Mouse (Mus musculus) forebrain, embryonic 14.5 days (tissue): ENCODE data around the gene Arid1b. TPM values are rescaled to one million over a fixed set of nuclear protein-coding genes. Genes with fewer than 3 reads are reported as not detected.

Experiments used
- ATAC-seq: fragments of 200-750 bp; cut with Nextera tagmentation; 2 replicates; pipeline ENCODE4 v1.8.0; 2017; ENCODE audit warnings: mild to moderate bottlenecking, moderate library complexity
- DNase-seq: peaks from one replicate; pipeline ENCODE4 v3.0.0-alpha.2; 2015; ENCODE audit warnings: low spot score
- H3K27ac ChIP-seq: fragments of 300-500 bp; sonication (generic); 2 replicates; pipeline ENCODE4 v1.5.1; 2014; ENCODE audit warnings: low read depth, mild to moderate bottlenecking, control low read depth, low read length, moderate library complexity
- H3K27me3 ChIP-seq: fragments of 300-500 bp; sonication (generic); replicated peaks from 2 replicates; pipeline ENCODE4 v1.6.1; 2014; ENCODE audit warnings: low read length, control low read depth, mixed read lengths; ENCODE audit not compliant: control insufficient read depth, insufficient read depth
- H3K36me3 ChIP-seq: fragments of 300-500 bp; sonication (generic); 2 replicates; pipeline ENCODE4 v1.6.1; 2014; ENCODE audit warnings: low read length, control low read depth; ENCODE audit not compliant: control insufficient read depth, insufficient read depth
- H3K4me1 ChIP-seq: fragments of 300-500 bp; sonication (generic); 2 replicates; pipeline ENCODE4 v1.6.1; 2014; ENCODE audit warnings: antibody characterized with exemption, low read length, control low read depth; ENCODE audit not compliant: control insufficient read depth, insufficient read depth
- H3K4me2 ChIP-seq: fragments of 300-500 bp; sonication (generic); 2 replicates; pipeline ENCODE4 v1.6.1; 2014; ENCODE audit warnings: mild to moderate bottlenecking, control low read depth, low read length
- H3K4me3 ChIP-seq: fragments of 300-500 bp; sonication (generic); 2 replicates; pipeline ENCODE4 v1.5.1; 2014; ENCODE audit warnings: low read depth, low read length, control low read depth
- H3K9ac ChIP-seq: fragments of 300-500 bp; sonication (generic); 2 replicates; pipeline ENCODE4 v1.6.1; 2014; ENCODE audit warnings: mild to moderate bottlenecking, low read length, control low read depth, moderate library complexity
- H3K9me3 ChIP-seq: fragments of 300-500 bp; sonication (generic); replicated peaks from 2 replicates; pipeline ENCODE4 v1.6.1; 2016; ENCODE audit warnings: low read length, control low read depth, mixed read lengths; ENCODE audit not compliant: control insufficient read depth
- WGBS: fragments of 180-500 bp; shearing (Covaris S2); extraction: QIAGEN DNeasy Blood & Tissue Kit; methylation state at CpG from one replicate; pipeline ENCODE4 v1.1.7; 2014; 5-methylcytosine and 5-hydroxymethylcytosine counted together
- polyA plus RNA-seq: library from polyadenylated mRNA; unstranded; fragments of >200 nt; fragmentation: Nextera tagmentation; extraction: Ambion mirVana; gene quantifications from 2 replicates; pipeline ENCODE4 v1.2.1, GENCODE M21; 2014

The Arid1b gene
- polyA plus RNA-seq, 1 experiment from 2014 or later, result 11.1 TPM

DNA sequence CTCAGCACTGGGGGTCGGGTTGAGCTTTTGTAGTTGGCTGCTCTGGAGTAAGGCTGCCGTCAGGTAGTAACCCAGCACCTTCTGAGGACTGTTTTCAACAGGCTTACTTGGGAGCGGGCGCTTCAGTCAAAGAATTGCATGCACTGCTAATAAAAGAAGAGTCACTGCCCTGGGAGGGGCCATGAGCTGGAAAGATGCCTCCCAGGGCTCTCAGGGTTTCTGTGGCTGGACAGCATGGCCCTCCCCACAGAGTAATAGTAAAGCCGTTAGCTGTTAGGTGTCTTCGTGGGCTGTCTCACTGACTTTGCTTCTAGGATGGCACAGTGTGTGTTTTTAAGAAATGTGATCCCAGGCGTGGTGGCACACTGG lies 138.8 kb downstream of the Arid1b start:
- Histone ChIP-seq H3K9me3 (no peaks in the 10 kb centered on the region), H3K4me3 (no peak overlapping the region), H3K27ac (no peak overlapping the region), H3K36me3 (no peaks in the 10 kb centered on the region), H3K27me3 (no peaks in the 10 kb centered on the region), H3K4me1 (peaks cover 6% of the 10 kb centered on the region), H3K9ac (no peak overlapping the region), H3K4me2 (no peak overlapping the region)
- ATAC-seq (no peak), DNase-seq (no peak)
- 87% methylated on average over 7 of the region's 7 CpGs for WGBS

DNA sequence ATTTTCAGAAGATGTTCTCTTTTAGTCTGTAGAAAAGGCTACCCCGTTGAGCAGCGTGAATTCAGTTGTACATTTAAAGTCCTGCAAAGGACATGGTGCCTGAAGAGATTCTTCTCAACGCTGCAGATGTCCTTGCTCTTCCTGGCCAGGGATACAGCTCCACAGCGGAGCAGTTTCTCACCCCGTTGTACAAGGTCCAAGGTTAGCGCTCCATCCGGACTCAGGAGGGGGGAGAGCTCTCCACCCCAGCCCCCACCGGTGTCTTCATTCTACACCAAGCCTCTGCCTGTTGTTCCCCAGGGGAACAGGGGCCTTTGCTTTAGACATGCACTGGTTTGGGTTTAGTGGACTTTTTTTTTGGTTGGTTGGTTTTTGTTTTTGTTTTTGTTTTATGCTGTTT lies 139.7 kb downstream of the Arid1b start:
- Histone ChIP-seq H3K36me3 (no peaks in the 10 kb centered on the region), H3K27me3 (no peaks in the 10 kb centered on the region), H3K4me3 (no peak overlapping the region), H3K4me1 (peaks cover 14% of the 10 kb centered on the region), H3K9ac (no peak overlapping the region), H3K9me3 (no peaks in the 10 kb centered on the region), H3K4me2 (no peak overlapping the region), H3K27ac (no peak overlapping the region)
- ATAC-seq, result no peak
- DNase-seq, result no peak
- WGBS, result 88% methylated on average over 8 of the region's 8 CpGs

DNA sequence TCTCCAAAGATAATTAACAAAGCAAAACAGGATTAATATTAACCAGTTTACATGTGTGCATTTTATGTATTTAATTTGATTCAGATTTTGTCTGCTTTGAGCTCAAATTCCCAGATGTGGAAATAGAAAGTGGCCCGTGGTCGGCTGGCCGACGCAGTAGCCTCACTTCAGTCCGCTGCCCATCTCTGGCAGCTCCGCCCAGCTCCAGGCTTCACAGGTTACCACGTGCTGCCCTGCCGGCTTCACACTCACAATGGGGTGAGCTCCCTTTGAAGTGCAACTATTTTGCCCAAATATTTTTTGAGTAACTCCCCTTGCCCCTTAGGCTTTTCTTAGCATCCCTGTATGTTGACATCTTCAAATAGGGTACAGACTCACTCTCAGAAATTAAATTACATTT lies 140.1 kb downstream of the Arid1b start:
- ATAC-seq, result no peak
- Histone ChIP-seq H3K4me3 (no peak overlapping the region), H3K27me3 (no peaks in the 10 kb centered on the region), H3K4me2 (no peak overlapping the region), H3K27ac (no peak overlapping the region), H3K9me3 (no peaks in the 10 kb centered on the region), H3K9ac (no peak overlapping the region), H3K4me1 (peaks cover 18% of the 10 kb centered on the region), H3K36me3 (no peaks in the 10 kb centered on the region)
- WGBS, result 67% methylated on average over 8 of the region's 8 CpGs
- DNase-seq, result no peak

DNA sequence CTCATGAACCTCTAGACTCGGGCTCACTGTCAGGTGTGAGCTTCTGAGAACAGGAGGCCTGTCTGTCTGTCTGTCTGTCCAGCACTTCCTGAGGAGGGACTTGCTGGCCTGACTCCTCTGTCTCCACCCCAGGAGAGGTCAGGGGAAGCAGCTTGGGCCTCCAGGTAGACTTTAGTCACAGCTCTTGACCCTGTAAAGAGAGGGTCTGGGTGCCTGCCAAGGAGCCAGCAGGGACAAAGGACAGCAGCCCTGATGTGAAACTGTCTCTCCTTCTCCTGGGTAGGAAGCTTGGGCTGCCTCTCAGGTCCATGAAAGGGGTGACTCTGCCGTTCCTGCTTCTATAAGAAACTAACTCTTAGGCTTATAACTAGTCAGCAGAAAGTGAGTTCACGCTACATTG lies 143.8 kb downstream of the Arid1b start:
- peak overlapping the region; percentile 50; the same call in 1 of the 2 replicates for H3K27ac ChIP-seq
- ATAC-seq (no peak), DNase-seq (no peak)
- WGBS, result 67% methylated on average over 3 of the region's 3 CpGs
- H3K27me3 ChIP-seq, result no peaks in the 10 kb centered on the region
- no peak overlapping the region for H3K9ac ChIP-seq
- peaks cover 28% of the 10 kb centered on the region for H3K4me1 ChIP-seq
- no peaks in the 10 kb centered on the region for H3K9me3 ChIP-seq
- H3K4me3 ChIP-seq, result no peak overlapping the region
- H3K36me3 ChIP-seq, result no peaks in the 10 kb centered on the region
- H3K4me2 ChIP-seq, result no peak overlapping the region

DNA sequence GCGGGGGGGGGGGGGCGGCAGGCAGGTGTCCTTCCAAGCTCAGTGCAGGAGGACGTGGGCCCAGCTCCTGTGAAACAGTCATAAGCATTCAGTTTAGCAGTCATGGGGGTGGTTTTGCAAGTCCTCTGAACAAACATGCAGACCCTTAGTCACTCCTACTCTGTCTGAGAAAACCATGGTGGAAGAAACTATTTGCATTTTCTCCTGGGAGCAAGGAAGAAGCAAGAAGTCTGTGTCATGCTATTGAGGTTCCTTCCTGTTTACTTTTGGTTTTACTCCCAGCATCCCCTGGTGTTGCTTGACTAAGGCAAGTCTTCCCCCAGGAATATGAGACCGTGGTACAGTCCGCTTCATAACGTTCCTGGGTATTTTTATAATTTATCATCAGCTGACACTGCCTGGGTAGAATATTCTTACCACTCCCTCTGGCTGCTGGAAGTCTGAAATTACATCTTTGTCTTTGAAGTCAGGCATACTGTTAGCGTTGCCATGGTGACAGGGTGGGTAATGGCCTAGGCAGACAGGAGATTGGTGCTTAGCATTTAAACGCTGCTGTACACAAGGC lies 144.6 kb downstream of the Arid1b start:
- H3K4me1 ChIP-seq, result peaks cover 31% of the 10 kb centered on the region
- no peaks in the 10 kb centered on the region for H3K27me3 ChIP-seq
- no peak overlapping the region for H3K4me3 ChIP-seq
- H3K9me3 ChIP-seq, result no peaks in the 10 kb centered on the region
- peak overlapping the region; percentile 15 for H3K4me2 ChIP-seq
- WGBS, result 28% methylated on average over 8 of the region's 8 CpGs
- H3K9ac ChIP-seq, result no peak overlapping the region
- peak; percentile 97 for DNase-seq
- peak overlapping the region; percentile 55; the same call in 1 of the 2 replicates for H3K27ac ChIP-seq
- H3K36me3 ChIP-seq, result no peaks in the 10 kb centered on the region
- peak; percentile 92 for ATAC-seq

DNA sequence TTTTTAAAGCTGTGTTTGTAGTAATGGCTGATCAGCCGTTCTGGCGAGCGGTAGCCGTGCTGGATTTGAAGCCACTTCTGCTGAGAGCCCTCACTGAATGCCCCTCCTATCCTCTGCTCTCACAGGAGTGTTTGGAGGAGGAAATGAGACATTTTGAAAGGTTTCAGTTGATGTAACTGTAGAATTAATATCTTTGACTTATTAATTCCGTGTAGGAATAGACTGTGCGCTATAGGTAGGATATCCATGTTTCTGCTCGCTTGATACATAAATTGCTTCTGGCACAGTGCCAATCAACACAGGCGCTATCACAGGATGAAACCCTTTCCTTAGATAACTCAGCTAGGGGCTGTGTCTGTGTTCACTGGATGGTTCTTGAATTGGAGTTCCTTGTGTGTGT lies 145.4 kb downstream of the Arid1b start:
- H3K9me3 ChIP-seq, result no peaks in the 10 kb centered on the region
- ATAC-seq (0 out of 2 replicates have a peak, but pooled peaks have one; percentile 30), DNase-seq (peak; percentile 66)
- WGBS, result 40% methylated on average over 8 of the region's 8 CpGs
- H3K36me3 ChIP-seq, result no peaks in the 10 kb centered on the region
- no peak overlapping the region for H3K4me3 ChIP-seq
- no peak overlapping the region; the same call in 1 of the 2 replicates for H3K9ac ChIP-seq
- H3K4me1 ChIP-seq, result peaks cover 32% of the 10 kb centered on the region
- no peaks in the 10 kb centered on the region for H3K27me3 ChIP-seq
- peak overlapping the region; percentile 15 for H3K4me2 ChIP-seq
- H3K27ac ChIP-seq, result peak overlapping the region; percentile 65

DNA sequence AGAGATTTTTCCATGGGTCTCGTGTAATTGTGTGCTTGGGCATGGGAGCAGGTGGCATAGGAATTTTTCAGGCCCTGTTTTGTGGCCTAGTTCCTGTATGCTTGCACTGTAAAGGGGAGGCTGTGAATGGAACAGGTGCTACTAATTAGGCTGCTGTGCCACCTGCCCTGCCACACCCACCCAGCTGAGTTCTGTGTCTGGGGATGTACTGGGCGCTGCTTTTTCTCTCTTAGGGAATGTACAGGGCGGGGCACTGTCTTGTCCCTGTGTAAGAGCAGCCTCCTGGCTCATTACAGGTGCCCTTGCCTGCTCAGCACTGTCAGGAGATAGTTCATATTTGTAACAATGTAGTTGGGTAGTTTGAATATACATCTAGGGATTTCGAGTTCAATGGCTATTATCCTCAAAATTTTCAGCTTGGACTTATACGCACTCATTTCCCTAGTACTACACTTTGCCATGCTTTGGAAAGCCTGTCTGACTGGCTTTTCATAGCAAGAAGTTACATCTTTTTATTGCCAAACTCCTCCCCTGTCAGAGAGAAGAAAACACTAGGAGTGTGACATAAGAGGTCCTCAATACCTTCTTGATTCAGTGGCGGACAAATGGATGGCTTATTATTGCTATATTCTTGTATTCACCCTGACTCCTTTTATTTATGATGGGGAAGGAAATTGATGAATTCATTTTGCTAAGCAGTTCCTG lies 149.8 kb downstream of the Arid1b start:
- 74% methylated on average over 6 of the region's 6 CpGs for WGBS
- Histone ChIP-seq H3K9me3 (no peaks in the 10 kb centered on the region), H3K4me3 (no peak overlapping the region), H3K27me3 (no peaks in the 10 kb centered on the region), H3K4me1 (peaks cover 18% of the 10 kb centered on the region), H3K4me2 (no peak overlapping the region), H3K27ac (no peak overlapping the region), H3K36me3 (no peaks in the 10 kb centered on the region), H3K9ac (no peak overlapping the region; the same call in 1 of the 2 replicates)
- ATAC-seq (no peak), DNase-seq (no peak)

DNA sequence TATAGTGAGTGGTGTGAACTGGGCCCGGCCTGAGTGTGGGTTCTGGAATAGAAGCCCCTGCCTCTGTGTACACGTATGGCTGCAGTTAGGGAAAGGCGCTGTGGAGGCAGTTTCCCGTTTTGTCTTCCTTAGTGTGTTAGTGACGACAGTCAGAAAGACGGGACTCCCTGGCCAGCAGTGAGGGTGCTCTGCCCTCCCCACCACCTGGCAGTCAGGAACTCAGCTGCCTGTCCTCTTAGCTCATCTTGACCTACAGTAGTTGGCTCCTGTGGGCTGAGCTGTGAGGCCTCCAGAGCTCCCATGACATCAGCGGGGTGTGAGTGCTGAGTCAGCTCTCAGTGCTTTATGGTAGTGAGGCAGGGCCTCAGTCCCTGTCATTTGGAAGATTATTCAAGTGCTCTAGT lies 156.5 kb downstream of the Arid1b start:
- H3K9ac ChIP-seq, result no peak overlapping the region
- WGBS, result 69% methylated on average over 7 of the region's 7 CpGs
- H3K27me3 ChIP-seq, result no peaks in the 10 kb centered on the region
- H3K4me3 ChIP-seq, result no peak overlapping the region
- H3K36me3 ChIP-seq, result no peaks in the 10 kb centered on the region
- no peaks in the 10 kb centered on the region for H3K9me3 ChIP-seq
- no peak overlapping the region for H3K4me2 ChIP-seq
- ATAC-seq (no peak), DNase-seq (no peak)
- no peak overlapping the region for H3K27ac ChIP-seq
- peaks cover 5% of the 10 kb centered on the region; the same call in 1 of the 2 replicates for H3K4me1 ChIP-seq

DNA sequence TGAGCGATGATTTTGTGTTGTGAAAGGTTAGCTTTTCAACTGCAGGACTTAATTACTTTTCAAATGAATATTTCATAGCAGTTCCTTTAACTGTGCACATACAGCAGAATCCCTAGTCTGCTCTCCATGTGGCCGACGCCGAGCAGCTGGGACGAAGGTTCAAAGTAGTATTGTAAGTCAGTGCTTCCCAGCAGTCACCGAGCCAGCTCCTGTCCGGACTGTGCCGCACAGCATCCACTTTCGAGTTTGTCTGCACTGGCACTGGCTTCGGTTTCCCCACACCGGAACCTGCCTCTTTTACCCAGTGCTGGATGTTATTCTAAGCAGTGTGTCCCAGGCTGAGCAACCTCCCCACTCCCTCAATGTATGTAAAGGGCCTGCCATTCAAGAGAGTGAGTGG lies 157.7 kb downstream of the Arid1b start:
- DNase-seq, result peak; percentile 22
- no peaks in the 10 kb centered on the region for H3K36me3 ChIP-seq
- 72% methylated on average over 11 of the region's 11 CpGs for WGBS
- no peak for ATAC-seq
- no peak overlapping the region for H3K4me3 ChIP-seq
- no peak overlapping the region for H3K4me2 ChIP-seq
- no peak overlapping the region for H3K27ac ChIP-seq
- no peaks in the 10 kb centered on the region for H3K9me3 ChIP-seq
- no peaks in the 10 kb centered on the region for H3K27me3 ChIP-seq
- H3K9ac ChIP-seq, result no peak overlapping the region
- H3K4me1 ChIP-seq, result peaks cover 6% of the 10 kb centered on the region; the same call in 1 of the 2 replicates
